Mouse (Mus musculus) E14TG2a.4 (cell line): Measurements from ENCODE around the gene Thumpd3.

ENCODE experiments used
- H3K27me3 ChIP-seq: 2 replicates; pipeline ENCODE4 v1.6.1; 2014; ENCODE audit warnings: low read length, control low read depth; ENCODE audit not compliant: insufficient read depth
- H3K36me3 ChIP-seq: 2 replicates; pipeline ENCODE4 v1.6.1; 2014; ENCODE audit warnings: low read length, control low read depth; ENCODE audit not compliant: insufficient read depth
- H3K4me1 ChIP-seq: replicated peaks from 2 replicates; pipeline ENCODE4 v1.6.1; 2014; ENCODE audit warnings: low read depth, low read length, control low read depth
- H3K4me3 ChIP-seq: replicated peaks from 2 replicates; pipeline ENCODE4 v1.5.1; 2014; ENCODE audit warnings: mild to moderate bottlenecking, low read length
- H3K9me3 ChIP-seq: 2 replicates; pipeline ENCODE4 v1.6.1; 2014; ENCODE audit warnings: low read length, control low read depth
- CTCF ChIP-seq: conservative IDR thresholded peaks from 2 replicates; pipeline ENCODE4 v1.5.1; 2014; ENCODE audit warnings: low read length
- NANOG ChIP-seq: IDR thresholded peaks from 2 replicates; pipeline ENCODE4 v1.6.1; 2014; ENCODE audit warnings: borderline replicate concordance, low read length, mixed read lengths
- POU5F1 ChIP-seq: IDR thresholded peaks from 2 replicates; pipeline ENCODE4 v1.6.1; 2014; ENCODE audit warnings: low read length, borderline replicate concordance

Thumpd3 gene

DNA sequence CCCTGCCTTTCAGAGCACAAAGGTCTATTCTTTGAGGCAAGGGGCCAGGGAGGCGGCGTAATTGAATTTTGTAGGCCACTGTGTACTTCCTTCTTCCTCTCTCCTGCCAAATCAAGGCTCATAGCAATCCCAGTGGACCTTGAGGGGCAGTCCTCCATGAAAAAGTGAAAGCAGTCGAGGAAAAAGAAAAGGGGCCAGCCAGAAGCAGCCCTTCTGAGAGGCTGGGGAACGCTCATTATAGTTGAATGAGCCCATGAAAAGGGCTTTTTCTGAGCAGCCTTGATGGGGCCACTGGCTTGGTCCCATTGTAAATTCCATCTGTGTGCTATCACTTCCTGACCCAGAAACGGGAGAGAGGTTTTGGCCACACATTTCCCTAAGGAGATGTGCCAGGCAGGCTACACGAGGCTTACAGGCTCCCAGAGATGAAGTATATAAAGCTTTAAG, 33.5 kb upstream of the Thumpd3 start:
- H3K4me1 ChIP-seq: no peaks in the 10 kb centered on the region
- TF ChIP-seq POU5F1 (no peak), CTCF (no peak), NANOG (no peak)
- H3K9me3 ChIP-seq: no peaks in the 10 kb centered on the region
- 0 out of 2 replicates have a peak, but pooled peaks cover 2% of the 10 kb centered on the region for H3K27me3 ChIP-seq
- H3K36me3 ChIP-seq: no peaks in the 10 kb centered on the region
- no peak overlapping the region for H3K4me3 ChIP-seq

DNA sequence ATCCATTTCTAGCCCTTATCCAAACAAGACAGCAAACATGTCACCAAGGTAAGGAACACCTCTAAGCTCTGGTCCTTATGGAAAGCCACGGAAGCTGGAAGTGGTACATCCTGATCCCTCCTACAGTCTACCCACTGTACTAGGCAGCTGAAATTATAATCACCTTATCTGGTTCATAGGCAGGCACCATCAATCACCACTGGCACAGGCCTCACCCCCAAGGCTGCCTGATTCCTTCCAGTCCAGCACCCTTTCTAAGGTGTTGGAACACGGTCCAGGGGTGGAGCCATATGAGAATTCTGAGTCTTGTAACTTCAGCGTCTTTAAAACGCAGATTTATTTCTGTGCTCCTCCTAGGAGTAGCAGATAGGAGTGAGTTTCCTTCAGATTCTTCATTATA, 32.5 kb upstream of the Thumpd3 start:
- no peaks in the 10 kb centered on the region for H3K36me3 ChIP-seq
- no peak for TF ChIP-seq NANOG
- TF ChIP-seq POU5F1: no peak
- TF ChIP-seq CTCF: no peak
- H3K27me3 ChIP-seq: 0 out of 2 replicates have a peak, but pooled peaks cover 2% of the 10 kb centered on the region
- H3K4me3 ChIP-seq: no peak overlapping the region
- peaks cover 3% of the 10 kb centered on the region for H3K4me1 ChIP-seq
- no peaks in the 10 kb centered on the region for H3K9me3 ChIP-seq

DNA sequence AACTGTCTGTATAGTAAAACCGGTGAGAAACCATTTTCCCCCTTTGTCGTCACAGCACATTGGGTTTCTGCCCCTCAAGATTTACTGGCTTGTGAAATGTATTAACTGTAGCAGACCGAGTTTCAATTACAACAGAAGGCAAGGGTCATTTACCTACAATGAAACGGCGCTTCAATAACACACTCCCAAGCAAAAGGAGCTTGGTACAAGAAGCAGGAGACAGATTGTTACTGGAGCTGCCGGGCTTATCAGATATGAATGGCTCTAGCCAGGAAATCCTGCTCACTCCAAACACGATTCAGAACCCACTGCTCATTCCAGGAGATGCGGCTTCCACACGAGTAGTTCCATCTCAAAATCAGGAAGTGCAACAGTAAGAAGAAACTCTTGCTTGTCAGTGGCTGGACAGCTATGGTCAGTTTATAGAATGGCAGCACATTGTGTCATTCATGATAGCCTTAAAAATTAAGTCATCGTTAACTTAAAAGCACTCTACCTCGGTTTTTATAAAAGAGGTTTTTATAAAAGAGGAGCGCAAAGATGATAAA, 28.5 kb upstream of the Thumpd3 start:
- no peaks in the 10 kb centered on the region for H3K9me3 ChIP-seq
- 0 out of 2 replicates have a peak, but pooled peaks cover 2% of the 10 kb centered on the region for H3K27me3 ChIP-seq
- peaks cover 5% of the 10 kb centered on the region for H3K4me1 ChIP-seq
- TF ChIP-seq NANOG (no peak), POU5F1 (no peak), CTCF (no peak)
- no peak overlapping the region for H3K4me3 ChIP-seq
- H3K36me3 ChIP-seq: no peaks in the 10 kb centered on the region

DNA sequence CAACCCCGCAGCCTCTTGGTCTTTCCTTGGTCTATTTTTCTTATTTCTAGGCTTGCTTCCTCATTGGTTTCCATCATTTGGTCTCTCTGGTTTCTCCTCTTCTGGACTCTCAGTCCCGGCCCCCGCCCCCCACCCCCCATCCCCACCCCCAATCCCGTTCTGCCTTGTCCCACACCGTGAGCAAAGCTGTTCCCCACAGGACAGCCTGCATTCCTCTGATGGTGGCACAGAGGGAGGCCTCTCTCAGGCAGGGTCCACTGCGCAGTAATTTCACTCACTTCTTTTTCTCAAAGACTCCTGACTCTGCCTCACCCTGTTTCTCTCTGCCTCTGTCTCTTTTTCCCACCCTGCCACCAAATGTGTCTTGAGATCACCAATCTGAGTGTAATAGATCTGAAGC, 27.9 kb upstream of the Thumpd3 start:
- TF ChIP-seq NANOG: no peak
- no peak for TF ChIP-seq CTCF
- no peak for TF ChIP-seq POU5F1
- Histone ChIP-seq H3K4me1 (peaks cover 5% of the 10 kb centered on the region), H3K27me3 (0 out of 2 replicates have a peak, but pooled peaks cover 2% of the 10 kb centered on the region), H3K9me3 (no peaks in the 10 kb centered on the region), H3K36me3 (no peaks in the 10 kb centered on the region), H3K4me3 (no peak overlapping the region)

- Histone ChIP-seq H3K27me3 (no peaks in the 10 kb centered on the region; the same call in 1 of the 2 replicates), H3K4me3 (no peak overlapping the region), H3K9me3 (no peaks in the 10 kb centered on the region), H3K36me3 (no peaks in the 10 kb centered on the region), H3K4me1 (peaks cover 18% of the 10 kb centered on the region)
- no peak for TF ChIP-seq POU5F1
- no peak for TF ChIP-seq CTCF
- TF ChIP-seq NANOG: no peak
These were observed 21.2 kb upstream of the Thumpd3 start for GRCm38 (mm10) chr6:113024866-113025265.

GRCm38 (mm10) chr6:113025774-113026173, 20.3 kb upstream of the Thumpd3 start:
- H3K4me1 ChIP-seq: peaks cover 18% of the 10 kb centered on the region
- H3K27me3 ChIP-seq: no peaks in the 10 kb centered on the region; the same call in 1 of the 2 replicates
- no peaks in the 10 kb centered on the region for H3K36me3 ChIP-seq
- no peak for TF ChIP-seq NANOG
- TF ChIP-seq POU5F1: no peak
- TF ChIP-seq CTCF: no peak
- no peaks in the 10 kb centered on the region for H3K9me3 ChIP-seq
- H3K4me3 ChIP-seq: no peak overlapping the region

DNA sequence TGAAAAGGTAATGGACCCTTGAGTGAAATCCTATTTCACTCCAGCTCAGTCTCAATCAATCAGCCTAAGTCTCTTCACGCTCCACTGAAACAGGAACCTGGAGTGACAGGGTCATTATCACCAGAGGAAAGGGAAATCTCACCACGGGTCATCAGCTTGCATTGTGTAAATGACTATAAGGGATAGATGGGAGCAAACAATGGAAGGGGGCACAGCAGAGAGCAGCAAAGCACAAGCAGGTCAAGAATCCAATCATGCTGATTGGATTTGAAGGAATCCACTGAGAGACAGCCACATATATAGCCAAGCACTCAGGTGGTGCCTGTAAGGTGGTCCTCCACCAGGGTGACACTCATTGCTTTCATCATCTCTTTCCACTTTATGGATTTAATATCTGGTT, 18.6 kb upstream of the Thumpd3 start:
- H3K9me3 ChIP-seq: no peaks in the 10 kb centered on the region
- peaks cover 17% of the 10 kb centered on the region for H3K4me1 ChIP-seq
- H3K27me3 ChIP-seq: no peaks in the 10 kb centered on the region; the same call in 1 of the 2 replicates
- no peak overlapping the region for H3K4me3 ChIP-seq
- TF ChIP-seq CTCF (no peak), POU5F1 (no peak), NANOG (no peak)
- H3K36me3 ChIP-seq: no peaks in the 10 kb centered on the region

- no peak overlapping the region for H3K4me3 ChIP-seq
These were observed 17.0 kb upstream of the Thumpd3 start for GRCm38 (mm10) chr6:113029006-113029405.

GRCm38 (mm10) chr6:113030553-113030952, 15.5 kb upstream of the Thumpd3 start:
- no peaks in the 10 kb centered on the region for H3K4me1 ChIP-seq
- no peaks in the 10 kb centered on the region for H3K36me3 ChIP-seq
- H3K4me3 ChIP-seq: no peak overlapping the region
- no peaks in the 10 kb centered on the region for H3K9me3 ChIP-seq
- H3K27me3 ChIP-seq: no peaks in the 10 kb centered on the region; the same call in 1 of the 2 replicates
- TF ChIP-seq NANOG (no peak), POU5F1 (no peak), CTCF (no peak)

More at GRCm38 (mm10) chr6:113029006-113029405, 17.0 kb upstream of the Thumpd3 start:
- H3K27me3 ChIP-seq: no peaks in the 10 kb centered on the region; the same call in 1 of the 2 replicates
- no peaks in the 10 kb centered on the region for H3K36me3 ChIP-seq
- no peaks in the 10 kb centered on the region for H3K9me3 ChIP-seq
- H3K4me1 ChIP-seq: peaks cover 8% of the 10 kb centered on the region
- TF ChIP-seq POU5F1 (no peak), CTCF (no peak), NANOG (no peak)
